Mouse (Mus musculus) olfactory bulb, adult 2 months (tissue): ENCODE measurements around the gene Nit2.

ENCODE experiments used
- CTCF ChIP-seq: fragments of 200-500 bp; IDR thresholded peaks from 2 replicates; pipeline ENCODE4 v1.5.1; 2012; ENCODE audit warnings: low read depth, mild to moderate bottlenecking, low read length, moderate library complexity; ENCODE audit not compliant: insufficient read depth
- POLR2A ChIP-seq: fragments of 200-500 bp; IDR thresholded peaks from 2 replicates; pipeline ENCODE4 v1.6.1; 2012; ENCODE audit warnings: mild to moderate bottlenecking, low read depth, low read length, moderate library complexity; ENCODE audit not compliant: insufficient read depth

DNA sequence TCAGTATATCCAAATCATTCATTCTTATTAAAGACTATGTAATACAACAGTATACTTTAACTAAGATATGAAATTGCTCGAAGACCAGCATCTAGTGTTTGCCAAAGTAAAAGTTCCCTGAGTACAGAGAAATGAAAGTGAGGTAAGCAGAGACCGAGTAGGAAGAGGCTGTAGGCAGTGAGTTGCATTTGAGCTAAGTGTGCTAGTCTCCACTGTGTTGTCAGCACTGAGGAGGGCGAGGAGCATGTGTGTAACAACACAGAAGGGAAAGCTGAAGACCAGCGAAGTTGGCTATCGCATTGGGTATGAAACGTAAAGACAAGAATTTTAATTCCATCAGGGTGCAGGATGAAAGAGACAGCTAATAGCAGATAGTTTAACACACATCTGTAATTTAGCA lies 33.5 kb downstream of the Nit2 start:
- no peak for TF ChIP-seq CTCF
- no peak for TF ChIP-seq POLR2A
